Mouse (Mus musculus): ENCODE measurements at regions not wholly inside any gene's neighbourhood (a gene's known extent, or its start where the extent isn't known, plus 50 kb on each side); places are given as distances from the start of the nearest gene placed in this dataset.

DNA sequence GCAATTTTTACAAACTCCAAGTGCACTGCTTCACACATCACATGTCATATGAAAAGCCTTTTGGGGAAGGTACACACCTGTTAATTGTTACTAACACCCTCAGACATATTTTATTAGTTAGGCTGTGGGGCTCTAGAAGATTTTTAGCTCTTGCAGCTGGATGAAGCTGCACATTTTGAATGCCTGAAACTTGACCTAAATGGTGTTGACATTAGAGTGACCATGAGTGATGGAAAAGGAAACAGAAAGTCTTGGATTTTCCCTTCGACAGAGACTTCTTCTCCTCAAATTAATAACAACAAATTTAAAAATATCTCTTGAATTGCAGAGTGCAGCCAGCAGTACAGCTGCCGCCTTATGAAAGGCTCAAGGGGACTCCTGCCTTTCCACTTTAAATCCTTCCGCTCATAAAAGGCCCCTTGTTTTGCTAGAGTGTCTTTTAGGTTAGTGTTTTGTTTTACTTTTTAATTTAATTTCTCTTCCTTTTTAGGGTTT lies 259.7 kb downstream of the Trim52 start:
- no peak for DNase-seq (ENCODE audit: low spot score)

GRCm38 (mm10) chr14:106373451-106373850 lies 267.5 kb downstream of the Trim52 start:
- no peak for DNase-seq (ENCODE audit: low spot score)

DNA sequence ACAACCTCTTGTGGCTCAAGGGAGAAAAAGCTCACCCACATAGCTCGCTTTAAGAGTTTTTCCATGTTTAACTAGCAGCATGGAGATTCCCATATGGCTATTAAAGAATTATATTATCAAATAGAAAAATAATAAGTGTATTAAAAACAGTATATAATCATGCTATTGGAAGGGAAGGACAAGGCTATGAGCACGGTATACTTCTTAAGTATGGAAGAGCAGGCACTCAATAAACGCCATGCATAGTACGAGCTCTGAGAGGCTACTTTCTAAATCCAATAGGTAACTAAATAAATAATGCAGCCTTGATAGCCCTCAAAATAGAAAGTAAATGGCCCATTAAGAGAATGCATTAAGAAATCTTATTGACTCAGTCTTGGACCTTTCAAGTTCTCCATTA lies 273.6 kb downstream of the Trim52 start:
- DNase-seq (ENCODE audit: low spot score), result no peak

GRCm38 (mm10) chr14:106387671-106388070 lies 281.7 kb downstream of the Trim52 start:
- no peak for DNase-seq (ENCODE audit: low spot score)

DNA sequence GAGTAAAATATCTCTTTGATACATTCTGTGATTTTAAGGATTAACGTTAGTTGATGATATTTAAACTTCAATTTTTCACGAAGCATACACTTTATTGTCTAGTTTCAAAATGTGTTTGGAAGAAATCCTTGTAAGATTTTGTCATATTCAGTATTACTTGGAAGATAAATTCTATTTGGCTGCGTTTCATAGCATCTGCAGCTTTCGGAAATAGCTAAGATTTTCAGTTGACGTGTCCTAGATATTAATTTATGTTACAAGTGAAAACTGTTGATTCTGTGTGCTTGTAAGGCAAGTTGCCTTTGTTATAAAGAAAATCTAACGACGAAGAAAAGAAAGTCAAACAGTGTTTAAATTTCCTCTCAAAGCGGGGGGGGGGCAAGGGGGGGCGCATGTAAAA lies 284.5 kb downstream of the Trim52 start:
- no peak for DNase-seq (ENCODE audit: low spot score)

- DNase-seq (ENCODE audit: low spot score), result no peak
Observed at GRCm38 (mm10) chr14:106393978-106394377, 288.0 kb downstream of the Trim52 start.

DNA sequence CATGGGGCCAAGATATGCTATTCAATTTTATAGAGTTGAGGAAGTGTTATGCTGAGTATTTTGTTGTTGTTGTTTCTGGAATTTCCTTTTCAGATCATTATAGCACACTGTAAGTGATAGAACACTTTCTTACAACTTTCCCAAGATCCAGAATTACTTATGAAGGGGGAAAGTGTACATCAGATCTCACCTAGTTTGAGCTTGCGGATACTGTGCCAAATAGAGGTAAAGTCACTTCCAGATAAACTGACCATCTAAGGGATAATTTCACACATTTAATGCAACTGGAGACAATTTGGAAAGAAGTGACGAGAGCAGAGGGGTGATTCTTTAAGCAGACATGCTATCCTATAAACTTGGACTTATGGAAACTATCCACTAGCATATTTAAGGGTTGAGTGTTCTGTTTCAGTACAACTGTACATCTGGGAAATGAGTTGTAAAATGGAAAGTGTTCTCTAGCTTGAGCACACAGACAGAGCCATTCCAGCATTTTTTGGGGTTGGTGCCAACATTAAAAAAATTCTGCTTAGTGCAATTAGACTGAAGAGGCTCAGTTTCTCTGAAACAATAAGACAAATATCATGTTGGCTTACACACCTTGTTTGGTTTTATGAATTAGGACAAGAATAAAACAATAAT lies 307.0 kb downstream of the Trim52 start:
- DNase-seq (ENCODE audit: low spot score), result no peak

DNA sequence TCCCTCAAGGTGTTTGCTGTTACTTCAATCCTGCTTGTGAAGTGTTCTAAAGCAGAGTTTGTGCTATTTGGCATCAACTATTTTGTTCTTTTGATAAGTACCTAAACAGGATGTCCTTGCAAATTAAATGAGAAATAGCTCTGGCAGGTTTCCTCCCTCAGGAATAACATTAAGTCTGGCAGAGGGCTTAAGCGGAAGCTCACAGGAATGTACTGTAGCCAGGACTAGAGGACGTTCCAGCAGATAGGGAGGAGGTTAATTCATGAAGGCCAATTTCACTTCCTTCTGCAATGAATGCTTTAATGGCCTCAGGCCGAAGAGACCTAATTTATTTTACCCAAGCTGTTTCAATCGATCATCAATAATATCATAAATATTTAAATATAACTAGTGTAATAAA lies 318.7 kb downstream of the Trim52 start:
- DNase-seq (ENCODE audit: low spot score), result no peak

- DNase-seq (ENCODE audit: low spot score), result no peak
Observed at GRCm38 (mm10) chr14:106428594-106428993, 322.6 kb downstream of the Trim52 start.

GRCm38 (mm10) chr14:106439282-106439681 lies 333.3 kb downstream of the Trim52 start:
- peak; percentile 63 for DNase-seq (ENCODE audit: low spot score)

DNA sequence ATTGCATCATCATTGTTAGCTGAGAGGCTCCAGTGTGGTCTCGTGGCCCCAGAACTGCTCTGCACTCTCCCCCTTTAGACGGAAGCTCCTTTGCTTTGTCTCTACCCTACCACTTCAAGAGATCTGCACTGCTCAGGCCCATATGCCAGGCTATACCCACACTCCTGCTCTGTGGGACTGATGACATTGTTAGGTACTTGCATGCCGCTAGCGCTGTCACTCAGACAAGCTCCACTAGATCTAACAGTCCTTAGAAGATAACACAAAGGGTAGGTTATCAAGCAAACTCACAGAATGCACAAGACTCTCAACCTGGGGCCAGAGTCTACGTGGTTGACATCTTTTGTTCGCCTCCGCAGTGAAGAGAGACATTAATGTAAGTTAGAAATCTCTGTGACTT lies 383.1 kb downstream of the Trim52 start:
- DNase-seq (ENCODE audit: low spot score), result no peak

- DNase-seq (ENCODE audit: low spot score), result no peak
Observed at GRCm38 (mm10) chr14:106491389-106491788, 385.4 kb downstream of the Trim52 start.

GRCm38 (mm10) chr14:106500344-106501135 lies 394.5 kb downstream of the Trim52 start:
- no peak for DNase-seq (ENCODE audit: low spot score)

GRCm38 (mm10) chr14:106506921-106507320 lies 400.9 kb downstream of the Trim52 start:
- DNase-seq (ENCODE audit: low spot score), result no peak

DNA sequence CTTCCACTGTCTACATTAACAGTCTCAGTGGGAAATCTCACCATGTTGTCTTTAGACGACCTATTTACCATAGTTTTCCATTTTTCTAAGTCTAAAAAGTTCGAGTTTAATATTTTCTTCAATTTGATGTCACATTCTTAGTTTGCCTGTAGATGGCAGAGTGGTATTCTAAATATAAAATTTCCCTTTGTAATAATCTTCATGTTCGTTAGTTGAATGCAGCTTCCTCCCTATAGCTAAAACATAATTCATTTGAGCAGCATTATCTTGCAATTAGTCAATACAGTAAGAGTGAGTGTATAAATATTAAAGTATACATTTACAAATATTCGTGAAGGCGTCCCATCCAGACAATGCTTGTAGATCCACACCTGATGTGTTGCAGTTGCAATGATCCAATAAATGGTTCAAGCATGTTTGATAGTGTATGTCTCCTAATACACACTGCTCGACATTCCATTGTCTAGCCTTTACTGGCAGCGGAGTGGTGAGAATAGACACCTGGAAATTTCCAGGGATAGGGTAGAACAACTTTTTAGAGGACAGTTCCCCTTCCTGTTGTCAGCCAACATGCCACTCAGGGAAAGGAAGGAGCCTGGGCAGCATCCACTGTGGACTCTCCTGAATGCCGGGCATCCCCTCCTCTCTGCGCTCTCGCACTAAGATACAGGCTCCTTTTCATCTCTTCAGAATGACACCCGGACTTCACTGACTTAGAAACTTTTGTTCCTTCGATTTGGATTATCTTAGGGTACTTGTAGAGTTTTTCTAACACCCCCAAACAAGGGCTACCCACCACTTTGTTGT lies 412.8 kb downstream of the Trim52 start:
- no peak for DNase-seq (ENCODE audit: low spot score)

- DNase-seq (ENCODE audit: low spot score), result no peak
Observed at GRCm38 (mm10) chr14:106520808-106521207, 414.8 kb downstream of the Trim52 start.

GRCm38 (mm10) chr14:106550150-106550549 lies 444.2 kb downstream of the Trim52 start:
- no peak for DNase-seq (ENCODE audit: low spot score)

- DNase-seq (ENCODE audit: low spot score), result no peak
Observed at GRCm38 (mm10) chr14:106579281-106579680, 473.3 kb downstream of the Trim52 start.

- no peak for DNase-seq (ENCODE audit: low spot score)
Observed at GRCm38 (mm10) chr14:106581886-106582285, 475.9 kb downstream of the Trim52 start.

GRCm38 (mm10) chr14:106593352-106593751 lies 487.4 kb downstream of the Trim52 start:
- no peak for DNase-seq (ENCODE audit: low spot score)

DNA sequence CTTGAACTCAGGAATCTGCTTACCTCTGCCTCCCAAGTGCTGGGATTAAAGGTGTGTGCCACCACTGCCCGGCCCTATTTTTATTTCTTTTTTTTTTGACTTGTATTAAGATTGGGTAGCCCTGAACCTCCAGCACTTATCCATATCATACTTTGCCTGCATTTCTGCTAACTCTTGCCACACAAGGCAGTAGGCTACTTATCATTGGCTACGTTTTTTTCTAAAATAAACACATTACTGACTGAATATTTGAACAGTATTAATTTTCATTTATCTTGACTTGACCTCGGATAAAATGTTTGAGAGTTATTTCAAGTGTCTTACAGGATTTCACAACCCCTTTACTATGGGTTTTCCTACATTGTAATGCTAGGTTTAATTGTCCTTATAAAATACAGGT lies 488.0 kb downstream of the Trim52 start:
- DNase-seq (ENCODE audit: low spot score), result no peak

- DNase-seq (ENCODE audit: low spot score), result no peak
Observed at GRCm38 (mm10) chr14:106607041-106607440, 501.0 kb downstream of the Trim52 start.
